Mouse (Mus musculus) NIH3T3 (cell line): ENCODE results near the gene Pdk3.
A peak's percentile ranks its signal among the peaks of the same experiment; 100 is the strongest.

Source experiments
- DNase-seq: peaks from one replicate; pipeline ENCODE4 v3.0.0-alpha.2; 2012; ENCODE audit warnings: low read depth

Gene Pdk3

DNA sequence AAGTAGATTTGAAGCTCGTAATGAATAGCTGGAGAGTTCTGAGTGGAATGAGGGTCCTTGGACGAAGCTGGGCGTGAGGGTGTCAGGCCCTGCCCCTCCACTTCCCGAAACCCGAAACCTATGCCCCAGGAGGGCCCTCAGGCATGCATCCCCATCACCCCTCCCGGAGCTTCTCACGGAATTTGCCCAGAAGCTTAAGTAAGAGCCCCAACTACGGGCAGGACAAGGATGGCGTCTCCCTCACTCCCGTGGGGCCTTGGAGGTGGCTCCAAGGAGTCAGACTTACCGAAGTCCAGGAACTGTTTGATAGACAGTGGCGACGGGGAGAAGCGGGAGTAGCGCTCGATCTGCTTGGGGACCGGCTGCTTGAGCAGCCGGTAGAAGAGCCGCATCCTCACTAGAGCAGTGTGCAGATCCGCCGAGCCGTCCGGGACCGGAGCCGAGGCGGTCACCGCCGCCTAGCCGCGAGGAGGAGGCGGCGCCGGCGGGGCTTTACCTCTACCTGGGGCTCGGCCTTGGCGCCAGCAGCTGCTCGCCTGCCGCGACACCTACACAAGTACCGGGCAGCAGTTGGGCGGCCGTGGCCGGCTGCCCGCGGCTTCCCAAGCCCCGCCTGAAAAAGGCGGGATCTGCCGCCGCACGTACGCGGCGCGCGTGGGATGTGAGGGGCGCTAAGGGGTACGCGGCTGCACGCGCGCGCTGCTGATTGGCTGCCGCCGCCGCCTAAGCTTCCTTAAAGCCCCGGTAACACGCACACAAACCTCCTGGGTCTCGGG lies at the start of gene Pdk3:
Pdk3 (minus strand) TSS at position 641 of the 776 bp plus-strand sequence.
- DNase-seq = peak; percentile 89

DNA sequence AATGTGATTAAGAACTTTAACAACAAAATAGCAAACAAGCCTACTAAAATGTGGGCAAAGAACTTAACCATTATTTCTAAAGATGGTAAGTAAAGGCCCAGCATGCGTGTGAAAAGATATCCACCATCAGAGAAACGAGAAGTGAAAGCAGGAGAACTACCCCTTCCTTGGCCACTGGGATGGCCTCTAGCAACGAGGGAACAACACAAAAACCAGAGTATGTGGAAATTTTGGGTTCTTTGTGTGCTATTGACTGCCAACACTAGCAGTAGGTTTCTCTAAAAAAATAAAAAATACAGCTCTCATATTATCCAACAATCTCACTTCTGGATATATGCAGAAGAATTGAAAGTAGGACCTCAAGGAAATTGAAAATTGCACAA lies 45.6 kb upstream of the Pdk3 start:
- no peak for DNase-seq

DNA sequence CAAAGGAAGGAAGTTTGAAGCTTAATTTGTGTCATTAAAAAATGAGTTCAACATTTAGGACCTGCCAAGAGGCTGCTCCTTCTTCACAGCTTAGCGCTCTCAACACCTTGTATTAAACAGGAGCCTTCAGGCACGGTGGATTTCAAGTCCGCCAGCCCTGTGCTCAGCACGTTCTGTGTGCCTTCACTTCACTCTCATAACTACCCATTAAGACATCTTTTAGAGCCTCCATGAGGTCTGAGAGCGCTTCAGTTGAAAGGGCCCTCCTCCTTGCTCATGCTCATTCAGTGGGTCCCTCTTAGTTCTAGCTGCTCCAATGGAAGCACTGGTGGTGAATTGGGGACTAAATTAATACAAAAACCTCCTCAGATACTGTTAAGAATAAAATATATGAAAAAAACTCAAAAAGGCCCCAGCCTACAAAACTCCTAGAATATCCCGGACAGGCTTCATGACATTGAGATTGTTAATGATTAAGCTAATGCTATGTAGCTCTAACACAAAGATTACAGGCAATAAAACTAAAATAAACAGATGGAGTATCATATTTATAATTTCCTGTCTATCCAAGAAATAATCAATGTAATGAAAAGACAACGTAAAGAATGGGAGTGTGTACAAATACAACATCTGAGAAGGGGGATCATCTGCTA lies 45.1 kb upstream of the Pdk3 start:
- no peak for DNase-seq

DNA sequence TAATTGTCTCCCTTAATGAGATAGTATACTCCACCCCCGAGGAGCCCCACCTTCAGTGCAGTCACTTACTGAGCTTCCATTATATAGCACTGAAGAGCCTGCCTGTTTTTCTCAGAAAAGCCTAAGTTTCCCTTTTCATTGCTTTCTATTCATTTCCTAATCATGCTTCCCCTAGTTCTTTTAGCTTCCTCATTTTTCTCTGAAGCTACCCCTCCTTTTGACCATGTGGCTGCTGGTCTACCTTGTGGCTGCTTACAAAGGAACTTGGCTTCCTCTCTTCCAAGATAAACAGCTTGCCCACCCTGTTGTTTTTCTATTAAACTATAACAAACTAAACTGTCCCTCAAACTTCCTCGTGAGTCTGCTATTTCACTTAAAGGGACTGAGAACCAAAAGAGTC lies 31.4 kb upstream of the Pdk3 start:
- no peak for DNase-seq

DNA sequence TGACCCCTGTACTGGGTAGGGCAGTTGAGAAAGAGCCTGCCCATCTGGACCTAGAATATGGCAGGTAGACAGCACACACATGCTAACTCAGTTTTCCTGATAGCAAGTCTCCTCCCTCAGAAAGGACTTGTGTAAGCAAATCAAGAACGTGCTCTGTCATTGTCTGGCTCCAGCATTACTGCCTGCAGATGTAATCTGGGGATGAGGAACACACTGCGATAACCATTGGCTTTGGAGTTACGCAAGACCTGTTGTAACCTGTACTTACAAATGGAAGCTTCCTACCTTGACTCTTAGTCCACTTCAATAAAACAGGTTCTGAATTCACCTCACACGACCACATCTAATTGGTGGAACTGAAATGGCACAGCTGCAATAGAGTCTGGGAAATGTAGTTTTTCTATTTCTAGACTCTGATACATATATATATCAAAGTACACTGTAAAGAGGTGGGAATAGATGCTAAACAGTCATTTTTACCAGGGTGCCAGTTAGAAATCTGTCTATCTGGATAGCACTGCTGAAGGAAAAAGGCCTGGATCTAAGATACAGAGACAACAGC lies 30.6 kb upstream of the Pdk3 start:
- no peak for DNase-seq

DNA sequence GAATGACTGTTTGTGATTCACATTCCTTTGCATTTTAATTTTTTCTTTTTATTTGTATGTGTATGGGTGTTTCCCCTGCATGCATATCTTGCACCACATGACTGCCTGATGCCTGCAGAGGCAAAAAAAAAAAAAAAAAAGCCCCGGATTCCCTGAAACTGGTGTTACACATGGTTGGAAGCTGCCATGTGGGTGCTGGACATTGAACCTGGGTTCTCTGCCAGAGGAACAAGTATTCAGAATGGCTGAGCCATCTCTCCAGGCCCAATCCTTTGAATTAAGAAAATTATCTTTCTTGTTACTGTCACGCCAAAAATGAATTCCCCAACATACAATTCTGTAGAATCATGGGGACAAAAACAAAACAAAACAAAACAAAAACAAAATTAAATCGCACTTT lies 25.8 kb upstream of the Pdk3 start:
- DNase-seq = no peak

DNA sequence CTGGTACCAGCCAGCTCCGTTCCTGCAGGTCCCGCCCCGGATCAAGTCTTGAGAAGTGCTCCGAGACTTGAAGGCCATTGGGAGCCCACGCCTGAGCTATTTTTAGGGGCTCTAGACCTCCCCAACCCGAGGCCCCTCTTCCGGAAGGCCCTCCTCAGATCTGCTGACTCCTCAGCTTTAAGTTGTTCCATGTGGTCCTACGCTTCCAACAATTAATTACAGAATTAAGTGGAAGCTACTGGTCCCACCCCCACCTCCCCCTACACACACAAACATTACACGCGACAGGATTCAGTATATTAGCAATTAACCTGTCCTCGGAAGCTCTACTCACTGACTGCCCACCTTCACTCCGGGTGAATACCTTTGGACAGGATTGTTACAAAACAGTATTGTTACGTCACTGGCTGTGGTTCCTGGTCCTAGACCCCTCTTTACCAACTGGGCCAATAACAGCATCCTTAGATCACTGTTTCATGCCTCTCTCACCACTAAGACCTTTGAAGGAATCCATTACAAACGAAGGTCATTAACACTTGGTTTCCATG lies 410 bp upstream of the Pdk3 start:
- DNase-seq = no peak

DNA sequence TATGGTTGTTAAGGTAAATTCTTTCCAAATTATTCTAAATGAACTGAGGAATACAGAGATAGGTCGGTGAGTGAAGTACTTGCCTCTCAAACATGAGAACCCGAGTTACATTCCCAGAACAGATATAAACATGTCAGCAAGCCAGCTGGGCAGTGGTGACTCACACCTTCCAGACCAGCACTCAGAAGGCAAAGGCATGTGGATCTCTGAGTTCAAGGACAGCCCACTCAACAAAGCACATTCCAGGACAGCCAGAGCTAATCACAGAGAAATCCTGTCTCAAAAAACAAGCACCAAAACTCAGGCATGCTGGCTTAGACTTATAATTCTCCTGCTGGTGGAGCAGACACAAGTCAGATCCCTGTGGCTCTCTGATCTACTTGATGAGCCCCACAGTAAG lies 6.2 kb downstream of the Pdk3 start:
- DNase-seq = peak; percentile 57

DNA sequence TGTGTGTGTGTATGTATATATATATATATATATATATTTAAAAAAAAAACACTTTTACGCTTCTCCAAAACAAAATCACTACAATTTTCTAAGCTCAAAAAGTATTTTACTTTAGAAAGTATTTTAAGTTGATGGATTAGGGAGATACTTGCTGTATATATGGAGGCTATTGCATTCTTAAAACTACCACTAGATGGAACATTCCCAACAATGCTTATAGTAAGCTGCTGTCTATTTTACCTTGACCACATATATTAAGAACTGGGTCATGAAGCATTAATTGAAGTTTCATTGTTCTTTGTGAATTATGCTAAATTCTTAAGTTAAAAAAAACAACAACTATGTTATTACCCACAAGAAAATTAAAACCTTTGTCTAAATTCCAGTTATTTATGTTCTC lies 24.0 kb downstream of the Pdk3 start:
- peak; percentile 24 for DNase-seq

DNA sequence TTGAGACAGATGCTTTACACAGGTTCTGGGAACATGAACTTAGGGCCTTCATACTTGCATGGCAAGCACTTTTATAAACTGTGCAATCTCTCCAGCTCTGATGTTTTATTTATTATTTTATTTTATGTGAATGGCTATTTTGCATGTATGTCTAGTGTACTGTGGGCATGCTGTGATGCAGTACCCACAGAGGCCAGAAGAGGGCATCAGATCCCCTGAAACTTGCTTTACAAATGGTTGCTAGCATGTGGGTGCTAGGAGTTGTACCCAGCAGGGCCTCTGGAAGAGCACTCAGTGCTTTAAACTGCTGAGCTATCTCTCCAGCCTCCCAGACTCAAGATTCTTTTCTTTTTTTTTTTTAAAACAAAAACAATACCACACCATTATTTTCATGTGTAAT lies 38.8 kb downstream of the Pdk3 start:
- DNase-seq = peak; percentile 59

DNA sequence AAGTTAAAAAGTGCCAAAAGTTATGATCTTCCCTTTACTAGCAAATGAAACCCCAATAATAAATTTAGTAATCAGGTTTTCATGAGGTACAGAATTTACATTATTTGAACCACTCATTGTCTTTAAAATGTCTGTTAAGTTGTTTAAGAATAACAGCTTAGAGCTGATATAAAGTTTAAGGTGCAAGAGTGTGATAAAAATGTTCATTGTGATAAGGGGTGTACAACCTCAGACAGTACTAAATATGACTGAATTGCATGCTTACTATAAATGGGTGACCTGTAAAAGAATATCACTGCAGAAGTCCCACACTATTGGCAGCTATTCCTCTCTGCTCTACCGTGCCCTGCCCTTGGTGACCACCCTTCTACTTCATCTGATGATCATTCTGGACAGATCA lies 42.4 kb downstream of the Pdk3 start:
- no peak for DNase-seq

DNA sequence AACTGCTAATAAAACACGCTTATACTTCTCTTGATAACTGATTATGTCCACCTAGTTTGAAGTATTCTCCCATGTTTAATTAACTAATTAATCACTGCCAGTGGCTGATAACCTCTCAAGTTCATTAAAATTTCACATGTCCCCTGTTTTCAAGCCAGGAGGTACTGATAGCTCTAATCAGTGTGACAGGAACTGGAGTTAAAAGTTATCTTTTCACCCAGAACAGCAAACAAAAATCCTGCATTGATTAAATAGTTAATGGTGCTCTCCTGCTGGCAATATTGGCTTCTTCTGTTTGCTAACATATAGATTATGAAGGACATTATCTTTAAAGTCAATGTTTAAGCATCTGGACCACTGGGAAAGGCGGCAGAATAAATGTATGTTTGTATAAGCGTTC lies 71.2 kb downstream of the Pdk3 start:
- DNase-seq = no peak

DNA sequence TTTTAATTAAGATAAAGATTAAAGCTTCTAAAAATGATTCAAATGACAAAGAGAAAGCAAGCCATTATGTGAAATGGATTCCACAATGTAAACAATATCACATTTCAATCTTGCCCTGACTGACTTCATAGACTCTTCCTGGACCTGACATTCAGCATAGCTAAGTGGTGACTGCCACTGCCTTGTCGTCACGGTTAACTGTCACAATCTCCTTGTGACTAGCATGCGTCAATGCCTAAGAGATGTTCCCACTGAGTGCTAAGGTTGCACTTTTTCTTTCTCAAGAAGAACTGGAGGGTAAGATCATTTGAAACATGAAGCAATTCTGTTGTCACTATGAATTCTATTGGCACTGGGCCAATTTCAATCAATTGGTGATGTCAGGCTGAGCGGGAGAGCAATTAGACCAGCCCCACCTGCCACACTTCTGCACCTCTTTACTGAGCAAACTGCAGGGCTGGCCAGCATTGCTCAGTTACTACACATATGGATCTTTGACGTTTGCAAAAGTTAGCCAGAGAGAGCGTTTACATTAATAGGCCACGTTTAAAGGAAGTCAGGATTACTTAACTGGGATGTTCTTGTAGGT lies 75.0 kb downstream of the Pdk3 start:
- DNase-seq = peak; percentile 4

DNA sequence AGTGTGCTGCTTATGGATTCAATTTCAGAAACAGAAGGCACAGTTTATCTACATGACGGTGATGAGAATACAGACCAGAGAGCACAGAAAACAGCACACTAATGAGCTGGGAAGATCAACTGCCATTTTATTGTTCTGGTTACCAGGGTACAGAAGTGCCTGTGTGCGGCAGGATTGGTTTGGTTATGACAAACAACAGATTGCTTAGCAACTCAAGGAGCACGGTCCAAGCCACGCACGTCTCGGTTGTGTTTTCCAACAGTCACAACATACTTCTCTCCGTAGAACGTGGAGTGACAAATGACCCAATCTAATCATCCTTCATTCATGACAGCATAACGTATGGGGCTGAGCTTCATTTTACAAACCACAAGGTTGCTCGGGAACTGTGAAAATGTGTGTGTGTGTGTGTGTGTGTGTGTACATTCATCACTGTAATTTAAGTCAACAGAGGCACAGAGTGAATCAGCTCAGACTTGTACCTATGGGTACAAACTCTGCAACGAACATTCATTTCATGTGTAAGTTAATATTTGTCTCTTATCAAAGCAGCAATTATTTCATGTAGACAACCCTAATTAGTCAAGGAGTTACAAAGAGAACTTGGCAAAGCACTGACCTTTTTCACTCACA lies 76.7 kb downstream of the Pdk3 start:
- DNase-seq = no peak

DNA sequence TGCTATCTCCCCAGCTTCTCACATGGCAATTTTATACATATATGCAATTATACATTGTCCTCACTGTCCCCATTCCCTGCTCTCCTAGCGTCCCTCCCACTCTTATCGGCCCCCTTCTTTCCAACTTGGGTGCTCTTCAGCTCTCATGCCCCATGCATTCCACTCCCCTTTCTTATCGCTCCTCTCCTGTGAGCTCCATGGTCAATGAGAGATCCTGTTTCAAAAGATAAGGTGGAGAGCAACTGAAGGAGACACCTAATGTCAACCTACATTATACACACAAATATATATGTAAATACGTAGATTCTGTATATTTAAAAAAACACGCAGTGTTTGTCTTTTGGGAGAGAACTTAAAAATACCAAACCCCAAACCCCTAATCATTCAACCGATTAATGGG lies 81.4 kb downstream of the Pdk3 start:
- DNase-seq = no peak

DNA sequence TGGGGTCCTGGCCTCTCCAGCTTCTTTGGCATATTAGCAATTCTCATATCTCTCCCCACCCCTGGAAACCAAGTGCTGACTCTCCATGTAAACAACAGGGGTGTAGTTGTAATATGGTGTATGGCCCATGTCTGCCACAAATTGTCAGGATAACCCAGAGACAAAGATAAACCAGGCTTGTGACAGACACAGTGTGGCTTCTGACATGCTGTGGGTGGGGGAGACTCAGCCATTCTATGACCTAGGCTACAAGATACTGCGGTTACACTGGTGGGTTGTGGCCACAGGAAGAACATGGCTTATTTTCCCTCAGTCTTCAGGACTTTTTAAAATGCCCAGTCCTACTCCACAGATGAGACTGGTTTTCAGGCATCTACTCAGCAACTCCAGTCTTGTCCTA lies 82.8 kb downstream of the Pdk3 start:
- no peak for DNase-seq

DNA sequence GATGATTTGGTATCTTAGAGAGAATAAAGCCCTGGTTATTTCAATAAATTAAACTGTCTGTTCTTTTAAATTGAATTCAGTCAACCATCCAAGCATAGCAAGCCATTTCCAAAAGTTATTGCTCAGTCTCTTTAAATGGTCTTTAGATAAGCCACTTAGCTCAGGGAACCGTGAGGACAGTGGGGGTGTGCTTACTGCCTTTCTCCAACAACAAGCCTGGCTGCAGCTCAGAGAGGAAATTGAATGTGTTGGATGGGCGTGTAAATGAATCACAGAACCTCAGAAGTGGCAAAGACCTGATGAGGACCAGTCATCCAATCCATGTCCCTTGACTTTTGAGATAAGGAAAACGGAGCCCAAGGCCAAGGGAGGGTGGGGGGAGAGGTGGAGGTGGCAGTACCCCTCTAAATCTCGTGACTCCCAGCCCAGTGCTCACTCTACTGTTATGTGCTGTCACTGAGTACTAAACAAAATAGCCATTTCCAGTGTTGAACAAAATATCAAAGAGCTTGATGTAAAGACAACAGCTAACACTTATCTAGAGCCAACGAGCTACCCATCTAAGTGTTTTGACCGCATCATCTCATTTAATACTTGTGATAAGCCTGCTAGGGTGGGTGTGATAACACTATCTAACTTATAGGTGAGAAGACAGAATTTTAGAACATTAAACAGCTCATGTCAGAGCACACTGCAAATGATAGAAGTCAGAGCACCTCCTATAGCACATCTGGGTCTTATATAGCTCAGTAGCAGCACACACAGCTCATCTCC lies 98.8 kb downstream of the Pdk3 start:
- no peak for DNase-seq

DNA sequence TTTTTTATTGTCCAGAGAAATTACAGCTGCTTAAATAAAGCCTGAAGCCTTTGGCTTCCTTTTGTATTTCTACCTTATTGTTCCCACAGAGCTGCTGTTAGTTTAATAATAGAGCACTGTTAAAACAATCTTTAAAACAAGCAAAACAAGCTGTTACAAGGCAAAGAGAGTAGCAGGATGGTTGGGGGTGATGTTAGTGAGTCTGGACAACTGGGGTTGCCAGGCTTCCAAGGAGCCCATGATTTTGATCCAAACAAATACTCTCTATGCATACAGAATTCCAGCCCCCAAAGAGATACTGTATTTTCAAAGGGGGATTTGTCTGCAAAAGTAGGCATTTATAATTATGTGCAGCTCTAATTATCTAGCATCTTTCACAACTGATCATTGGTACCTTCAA lies 99.6 kb downstream of the Pdk3 start:
- DNase-seq = no peak

DNA sequence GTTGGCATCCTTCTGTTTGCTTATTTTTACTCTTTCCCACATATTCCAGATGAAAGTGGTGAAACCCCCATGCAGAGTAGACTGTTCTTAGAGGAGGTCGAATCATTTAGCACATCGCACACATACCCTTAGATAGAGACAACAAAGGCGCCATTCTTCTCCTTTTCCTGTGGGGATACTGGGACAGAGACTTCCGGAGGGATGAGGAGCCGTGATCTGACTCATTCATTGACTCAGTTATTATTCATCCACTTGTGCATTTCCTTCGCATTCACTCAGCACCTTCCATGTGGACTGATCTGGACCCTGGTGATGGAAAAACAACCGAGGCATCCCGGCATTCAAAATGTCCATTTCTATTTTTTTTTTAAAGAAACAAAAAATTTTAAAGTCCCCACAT lies 101.1 kb downstream of the Pdk3 start:
- peak; percentile 32 for DNase-seq

DNA sequence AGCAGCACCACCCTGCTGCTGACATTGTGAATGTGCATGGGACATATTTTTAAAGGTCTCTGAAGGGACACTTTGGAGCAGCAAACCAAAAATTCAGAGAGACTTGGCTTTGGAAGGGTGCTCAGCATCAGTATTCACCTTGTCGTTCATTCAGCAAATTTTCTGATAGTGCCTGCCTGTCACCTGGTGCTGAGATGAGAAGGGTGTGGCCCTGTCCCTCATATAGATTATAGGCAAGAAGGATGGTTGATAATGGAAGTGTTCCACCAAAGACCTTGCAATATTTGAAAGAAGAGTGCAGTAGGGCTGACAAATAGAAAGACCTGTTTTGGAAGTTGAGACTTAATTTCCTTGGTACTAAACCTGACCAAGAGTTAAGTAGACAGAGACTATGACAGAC lies 102.5 kb downstream of the Pdk3 start:
- DNase-seq = no peak
